Mouse (Mus musculus) forebrain, postnatal 0 days (tissue): ENCODE measurements around the gene Hoxc5. TPM values are rescaled to one million over a fixed set of nuclear protein-coding genes. Genes with fewer than 3 reads are reported as not detected.
A peak's percentile ranks its signal among the peaks of the same experiment; 100 is the strongest.

ENCODE experiments used
- ATAC-seq: fragments of 200-750 bp; cut with Nextera tagmentation; 2 replicates; pipeline ENCODE4 v1.8.0; 2017; ENCODE audit warnings: mild to moderate bottlenecking, moderate library complexity
- DNase-seq: peaks from one replicate; pipeline ENCODE4 v3.0.0-alpha.2; 2015
- H3K27ac ChIP-seq: fragments of 300-500 bp; sonication (generic); 2 replicates; pipeline ENCODE4 v1.5.1; 2014; ENCODE audit warnings: low read depth, mild to moderate bottlenecking, antibody characterized with exemption, low read length, moderate library complexity, mixed read lengths
- H3K27me3 ChIP-seq: fragments of 300-500 bp; sonication (generic); 2 replicates; pipeline ENCODE4 v1.6.1; 2014; ENCODE audit warnings: mild to moderate bottlenecking, low read length, mixed read lengths; ENCODE audit not compliant: insufficient read depth
- H3K36me3 ChIP-seq: fragments of 300-500 bp; sonication (generic); 2 replicates; pipeline ENCODE4 v1.6.1; 2014; ENCODE audit warnings: mild to moderate bottlenecking, moderate library complexity; ENCODE audit not compliant: insufficient read depth
- H3K4me1 ChIP-seq: fragments of 300-500 bp; sonication (generic); 2 replicates; pipeline ENCODE4 v1.6.1; 2014; ENCODE audit warnings: antibody characterized with exemption; ENCODE audit not compliant: insufficient read depth
- H3K4me2 ChIP-seq: fragments of 300-500 bp; sonication (generic); 2 replicates; pipeline ENCODE4 v1.6.1; 2014; ENCODE audit warnings: low read depth, mild to moderate bottlenecking, moderate library complexity
- H3K4me3 ChIP-seq: fragments of 300-500 bp; sonication (generic); 2 replicates; pipeline ENCODE4 v1.5.1; 2014; ENCODE audit warnings: low read depth, low read length, mixed read lengths
- H3K9ac ChIP-seq: fragments of 300-500 bp; sonication (generic); 2 replicates; pipeline ENCODE4 v1.6.1; 2014; ENCODE audit warnings: mild to moderate bottlenecking
- H3K9me3 ChIP-seq: fragments of 300-500 bp; sonication (generic); 2 replicates; pipeline ENCODE4 v1.6.1; 2016; ENCODE audit warnings: low read length
- CTCF ChIP-seq: sonication (generic); IDR thresholded peaks from 2 replicates; pipeline ENCODE4 v1.5.1; 2016; ENCODE audit warnings: antibody characterized with exemption, control low read depth, low read depth
- WGBS: fragments of 180-500 bp; shearing (Covaris S2); extraction: QIAGEN DNeasy Blood & Tissue Kit; methylation state at CpG from one replicate; pipeline ENCODE4 v1.1.7; 2014; 5-methylcytosine and 5-hydroxymethylcytosine counted together
- polyA plus RNA-seq: library from polyadenylated mRNA; unstranded; fragments of >200 nt; fragmentation: Nextera tagmentation; extraction: Ambion mirVana; gene quantifications from 2 replicates; pipeline ENCODE4 v1.2.1, GENCODE M21; 2015
- total RNA-seq: library from RNA; depleted of rRNA; stranded (reverse); fragments of >200 nt; gene quantifications from 2 replicates; pipeline ENCODE4 v1.2.3, GENCODE M21; 2014

Gene Hoxc5
- total and polyA plus RNA-seq, 2 experiments from 2014 or later, result not detected

DNA sequence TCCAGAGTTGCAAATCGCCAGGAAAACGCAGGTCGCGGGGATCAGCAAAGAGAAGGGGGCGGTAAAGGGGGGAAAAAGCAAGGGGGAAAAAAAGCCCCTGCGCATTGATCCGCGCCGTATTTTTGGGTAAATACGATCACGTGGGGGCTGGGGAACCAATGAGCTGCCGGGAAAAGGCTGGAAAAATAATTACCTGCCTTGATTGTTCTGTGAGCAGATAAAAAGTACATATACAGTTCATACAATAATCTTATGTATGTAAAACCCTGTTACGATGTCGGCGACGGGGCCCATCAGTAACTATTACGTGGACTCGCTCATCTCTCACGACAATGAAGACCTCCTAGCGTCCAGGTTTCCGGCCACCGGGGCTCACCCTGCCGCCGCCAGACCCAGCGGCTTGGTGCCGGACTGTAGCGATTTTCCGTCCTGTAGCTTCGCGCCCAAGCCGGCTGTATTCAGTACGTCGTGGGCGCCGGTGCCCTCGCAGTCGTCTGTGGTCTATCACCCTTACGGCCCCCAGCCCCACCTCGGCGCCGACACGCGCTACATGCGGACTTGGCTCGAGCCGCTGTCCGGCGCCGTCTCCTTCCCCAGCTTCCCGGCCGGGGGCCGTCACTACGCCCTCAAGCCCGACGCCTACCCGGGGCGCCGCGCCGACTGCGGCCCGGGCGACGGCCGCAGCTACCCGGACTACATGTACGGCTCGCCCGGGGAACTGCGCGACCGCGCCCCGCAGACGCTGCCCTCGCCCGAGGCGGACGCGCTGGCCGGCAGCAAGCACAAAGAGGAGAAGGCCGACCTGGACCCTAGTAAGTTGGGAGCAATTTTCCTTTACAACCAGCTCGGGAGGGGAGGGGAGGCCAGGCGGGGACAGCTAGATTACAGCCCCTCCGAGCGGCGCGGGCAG lies 14.4 kb downstream of the Hoxc5 start:
- no peak; the same call in 1 of the 2 replicates for ATAC-seq
- Histone ChIP-seq H3K27ac (no peak overlapping the region), H3K4me3 (peak overlapping the region; percentile 16), H3K9ac (no peak overlapping the region), H3K4me1 (no peaks in the 10 kb centered on the region), H3K36me3 (no peaks in the 10 kb centered on the region), H3K4me2 (peak overlapping the region; percentile 33), H3K9me3 (no peaks in the 10 kb centered on the region), H3K27me3 (peaks cover 96% of the 10 kb centered on the region)
- WGBS, result 1% methylated on average over 88 of the region's 88 CpGs
- no peak for TF ChIP-seq CTCF
- no peak for DNase-seq

GRCm38 (mm10) chr15:102983716-102984115 lies 16.5 kb downstream of the Hoxc5 start:
- Histone ChIP-seq H3K4me3 (no peak overlapping the region), H3K36me3 (no peaks in the 10 kb centered on the region), H3K27ac (no peak overlapping the region), H3K4me2 (no peak overlapping the region), H3K27me3 (peaks cover 99% of the 10 kb centered on the region), H3K9me3 (no peaks in the 10 kb centered on the region), H3K4me1 (no peaks in the 10 kb centered on the region), H3K9ac (no peak overlapping the region)
- no peak for DNase-seq
- no peak for TF ChIP-seq CTCF
- WGBS, result 2% methylated on average over 12 of the region's 12 CpGs
- no peak for ATAC-seq

- H3K9me3 ChIP-seq, result no peaks in the 10 kb centered on the region
- ATAC-seq (no peak), DNase-seq (no peak)
- H3K9ac ChIP-seq, result no peak overlapping the region
- no peak for TF ChIP-seq CTCF
- H3K36me3 ChIP-seq, result no peaks in the 10 kb centered on the region
- no peaks in the 10 kb centered on the region for H3K4me1 ChIP-seq
- H3K27me3 ChIP-seq, result peaks cover 99% of the 10 kb centered on the region
- no peak overlapping the region for H3K4me3 ChIP-seq
- 1% methylated on average over 10 of the region's 10 CpGs for WGBS
- H3K4me2 ChIP-seq, result no peak overlapping the region
- H3K27ac ChIP-seq, result no peak overlapping the region
Observed at GRCm38 (mm10) chr15:102984521-102984920, 17.3 kb downstream of the Hoxc5 start.

DNA sequence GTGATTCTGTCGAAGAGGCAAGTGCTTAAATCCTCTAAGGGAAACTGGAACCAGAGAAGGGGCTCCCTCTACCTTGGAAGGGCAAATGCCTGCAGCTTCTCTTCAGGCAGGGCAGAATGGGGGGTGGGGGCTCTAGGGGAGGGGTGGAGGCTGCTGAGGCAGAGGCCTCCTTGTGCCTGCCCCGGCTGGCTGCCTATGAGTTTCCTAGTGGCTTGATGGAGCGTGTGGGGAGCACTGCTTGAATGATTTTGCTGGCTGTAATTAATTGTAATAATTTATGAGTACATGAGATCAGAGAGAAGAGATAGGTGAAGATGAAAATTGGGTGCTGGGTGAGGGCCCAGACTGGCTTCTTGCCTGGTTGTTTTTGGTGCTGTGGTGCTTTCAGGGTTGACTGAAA lies 17.7 kb downstream of the Hoxc5 start:
- peaks cover 99% of the 10 kb centered on the region for H3K27me3 ChIP-seq
- DNase-seq (no peak), ATAC-seq (no peak)
- TF ChIP-seq CTCF, result no peak
- no peaks in the 10 kb centered on the region for H3K9me3 ChIP-seq
- H3K27ac ChIP-seq, result no peak overlapping the region
- H3K4me1 ChIP-seq, result no peaks in the 10 kb centered on the region
- H3K4me3 ChIP-seq, result no peak overlapping the region
- H3K4me2 ChIP-seq, result no peak overlapping the region
- WGBS, result 3% methylated on average over 3 of the region's 3 CpGs
- no peak overlapping the region for H3K9ac ChIP-seq
- H3K36me3 ChIP-seq, result no peaks in the 10 kb centered on the region

DNA sequence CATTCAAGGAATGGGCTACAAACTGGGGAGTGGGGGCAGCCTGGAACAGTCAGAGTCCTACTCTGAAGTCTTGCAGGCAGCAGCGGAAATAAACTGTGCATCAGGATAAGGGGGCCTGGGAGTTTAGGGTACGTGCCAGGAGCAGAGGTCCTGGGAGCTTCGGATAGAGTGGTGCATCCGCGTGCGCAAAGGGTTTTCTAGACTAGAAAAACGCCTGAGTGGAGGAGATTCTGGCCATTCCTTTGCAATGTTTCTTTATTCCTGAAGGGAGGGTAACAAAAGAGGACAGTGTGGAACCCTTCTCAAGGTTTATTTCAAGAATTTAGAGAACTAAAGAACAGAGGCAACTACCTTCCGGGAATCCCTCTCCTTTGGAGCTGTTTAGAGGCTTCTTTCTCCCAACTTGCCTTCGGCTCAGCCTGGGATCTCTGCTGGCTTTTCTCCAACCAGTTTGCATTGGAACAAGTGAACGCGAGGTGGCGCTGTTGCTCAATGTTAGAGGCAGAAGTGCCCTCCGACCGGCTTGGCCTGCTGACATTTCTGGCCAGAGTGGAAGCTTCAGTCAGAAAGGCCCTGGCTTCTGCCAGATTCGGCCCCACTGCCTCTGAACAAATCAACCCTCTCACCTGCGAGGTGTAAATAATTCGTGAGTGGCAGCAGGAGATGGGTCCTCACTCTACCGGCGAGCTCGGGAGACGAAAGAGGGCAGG lies 20.0 kb downstream of the Hoxc5 start:
- Histone ChIP-seq H3K4me1 (no peaks in the 10 kb centered on the region), H3K9ac (no peak overlapping the region), H3K27ac (no peak overlapping the region), H3K36me3 (no peaks in the 10 kb centered on the region), H3K4me2 (no peak overlapping the region), H3K27me3 (peaks cover 97% of the 10 kb centered on the region), H3K4me3 (no peak overlapping the region), H3K9me3 (no peaks in the 10 kb centered on the region)
- ATAC-seq, result peak; percentile 29; the same call in 1 of the 2 replicates
- peak; percentile 90 for TF ChIP-seq CTCF
- DNase-seq, result peak; percentile 92
- 3% methylated on average over 21 of the region's 21 CpGs for WGBS

- H3K9ac ChIP-seq, result no peak overlapping the region
- TF ChIP-seq CTCF, result no peak
- H3K36me3 ChIP-seq, result no peaks in the 10 kb centered on the region
- no peaks in the 10 kb centered on the region for H3K4me1 ChIP-seq
- no peak for DNase-seq
- no peak for ATAC-seq
- peaks cover 97% of the 10 kb centered on the region for H3K27me3 ChIP-seq
- H3K4me2 ChIP-seq, result no peak overlapping the region
- WGBS, result 13% methylated on average over 5 of the region's 5 CpGs
- H3K9me3 ChIP-seq, result no peaks in the 10 kb centered on the region
- no peak overlapping the region for H3K4me3 ChIP-seq
- no peak overlapping the region for H3K27ac ChIP-seq
Observed at GRCm38 (mm10) chr15:102988078-102988477, 20.8 kb downstream of the Hoxc5 start.
